Mouse (Mus musculus): ENCODE measurements around the gene Smarcal1. TPM values are rescaled to one million over a fixed set of nuclear protein-coding genes. Genes with fewer than 3 reads are reported as not detected.

Gene Smarcal1
- total RNA-seq, 2 experiments from 2014 or later: 50.3 to 51.2 TPM

GRCm38 (mm10) chr1:72635221-72635620 is 52.2 kb downstream of the Smarcal1 start:
- no peak for DNase-seq (ENCODE audit: extremely low spot score in 1 of 2, low spot score in 2 of 2)
- intact Hi-C loops (cut with DNase I): no loop called here

DNA sequence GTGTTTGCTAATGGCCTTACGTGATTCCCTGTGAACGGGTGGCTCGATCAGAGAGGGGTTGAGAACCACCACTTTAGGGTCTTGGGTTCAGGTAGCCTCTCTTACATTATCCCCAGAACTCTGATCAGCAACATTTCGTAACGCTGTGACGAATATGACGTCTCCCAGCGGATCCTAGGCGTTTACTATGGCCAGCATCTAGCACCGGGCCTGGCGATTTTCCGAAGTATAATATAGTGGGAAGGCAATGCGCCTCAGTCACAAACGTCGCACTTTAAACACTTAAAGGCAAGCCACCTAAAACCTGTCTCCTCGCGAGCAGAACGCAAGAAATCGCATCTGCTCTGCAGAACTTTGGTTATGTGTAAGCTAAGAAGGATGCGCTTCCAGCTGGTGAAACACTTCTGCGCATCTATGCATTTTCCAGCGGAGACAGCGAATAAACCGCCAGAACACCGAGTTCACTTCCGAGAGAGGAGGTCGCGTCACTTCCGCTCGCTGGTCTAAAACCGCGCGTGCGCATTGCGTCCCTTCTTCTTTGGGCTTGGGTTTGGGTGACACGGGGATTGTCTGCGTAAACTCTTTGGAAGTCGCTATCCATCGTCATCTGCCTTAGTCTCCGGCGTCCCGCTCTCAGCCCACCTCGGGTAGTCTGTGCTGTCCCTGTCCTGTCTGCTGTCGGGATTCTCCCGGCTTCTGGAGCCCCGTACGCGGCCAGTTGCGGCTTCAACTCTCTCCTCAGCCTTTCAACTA is 57.8 kb downstream of the Smarcal1 start:
- DNase-seq (ENCODE audit: extremely low spot score in 1 of 2, low spot score in 2 of 2): peak; percentile 54 to 80
- intact Hi-C loops (cut with DNase I): no loop called here

DNA sequence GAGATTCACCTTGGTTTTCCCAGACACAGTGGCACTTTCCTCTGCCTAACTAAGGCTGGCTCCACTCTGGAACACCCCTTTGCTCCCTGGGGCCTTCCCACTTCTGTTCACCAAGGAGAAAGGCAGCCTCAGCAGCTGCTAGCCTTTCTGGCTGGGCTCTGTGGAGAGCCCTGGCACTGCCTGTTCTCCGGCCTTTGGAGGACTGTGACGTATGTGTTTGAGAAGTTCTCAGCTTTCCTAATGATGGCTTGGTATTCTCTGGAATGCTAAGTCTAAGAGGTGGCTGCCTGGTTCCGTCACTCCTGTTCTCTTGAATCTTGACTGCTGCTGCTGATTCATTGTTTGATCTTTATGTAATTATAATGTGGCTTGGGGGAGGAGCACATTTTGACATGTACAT is 90.0 kb downstream of the Smarcal1 start:
- peak in 1 of 2 experiments; percentile 1 for DNase-seq (ENCODE audit: extremely low spot score in 1 of 2, low spot score in 2 of 2)
- intact Hi-C loops (cut with DNase I): no loop called here

Other genes starting within 250 kb of the Smarcal1 start
- 10 to 100 TPM; 47.6 to 50.1 TPM for gene March4, start 46.3 kb upstream of the Smarcal1 start, total RNA-seq (2021)
- gene Ankar, start 117.3 kb downstream of the Smarcal1 start, total RNA-seq (2021): not detected
- gene Rpl37a, start 128.0 kb downstream of the Smarcal1 start, total RNA-seq (2021): 100 to 1,000 TPM; 577 to 581 TPM
- gene Igfbp2, start 241.3 kb downstream of the Smarcal1 start, total RNA-seq (2021): 100 to 1,000 TPM; 109 to 114 TPM